Mouse (Mus musculus) cerebral cortex, adult 2 months (tissue): Measurements from ENCODE around the gene Cdkal1.

Experiments used
- WGBS: fragments of 180-500 bp; shearing (Covaris S2); methylation state at CpG from one replicate; pipeline ENCODE4 v1.1.7; 2018; 5-methylcytosine and 5-hydroxymethylcytosine counted together

Cdkal1 gene

DNA sequence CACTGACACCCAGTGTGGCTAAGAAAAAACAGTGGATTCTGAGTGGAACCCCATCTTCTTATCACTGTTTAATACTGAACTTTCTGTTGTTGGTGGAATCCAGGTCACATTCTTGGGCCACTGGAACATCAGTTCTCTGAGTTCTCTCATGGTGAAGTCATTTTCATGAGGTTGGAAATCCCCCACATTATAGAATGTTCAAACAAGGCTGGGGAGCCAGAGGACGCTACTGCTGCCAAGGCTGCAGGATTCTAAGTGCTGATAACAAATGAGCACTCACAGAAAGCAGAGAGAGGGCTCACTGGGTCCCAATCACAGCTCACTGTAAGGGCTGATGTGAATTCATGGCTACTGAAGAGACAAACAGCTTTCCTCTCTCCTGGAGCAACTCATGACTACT, 280.7 kb downstream of the Cdkal1 start:
- WGBS: 61% methylated on average over 1 of the region's 1 CpGs

DNA sequence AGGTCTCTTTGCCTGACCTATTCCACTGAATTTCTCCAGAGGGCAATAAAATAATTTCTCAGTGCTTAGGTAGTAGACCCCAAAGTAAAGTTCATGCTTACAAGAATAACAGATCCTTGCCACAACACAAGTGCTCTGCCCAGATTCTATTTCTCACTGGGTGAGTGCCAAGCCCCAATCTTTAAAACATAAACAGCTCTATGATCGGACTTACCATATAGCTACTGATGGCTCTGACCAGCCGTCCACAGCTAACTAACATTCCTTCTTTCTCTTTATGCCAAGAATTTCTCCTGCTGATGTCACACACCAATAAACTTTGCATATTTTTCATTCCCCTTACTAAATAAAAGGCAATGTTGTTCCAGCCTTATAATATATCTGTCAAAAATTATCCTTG, 283.0 kb downstream of the Cdkal1 start:
- 86% methylated on average over 2 of the region's 2 CpGs for WGBS

DNA sequence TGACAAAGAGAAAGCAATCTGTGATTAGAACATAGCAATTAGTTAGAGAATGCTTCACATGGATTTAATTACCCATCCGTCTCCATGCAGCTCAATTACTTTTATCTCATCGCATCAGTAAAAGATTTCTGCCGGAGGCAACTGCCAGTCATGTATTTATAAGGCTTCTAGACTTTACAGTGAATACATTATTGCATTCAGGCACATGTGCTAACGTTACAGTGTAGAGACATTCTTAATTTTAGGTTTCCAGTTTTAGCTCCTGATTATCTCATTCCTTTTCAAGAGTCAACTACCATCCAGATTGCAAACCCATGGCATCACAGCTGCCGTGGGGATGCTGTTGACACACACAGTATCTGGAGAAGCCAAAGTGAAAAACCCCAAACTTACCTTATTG, 289.8 kb downstream of the Cdkal1 start:
- WGBS: 39% methylated on average over 5 of the region's 5 CpGs

DNA sequence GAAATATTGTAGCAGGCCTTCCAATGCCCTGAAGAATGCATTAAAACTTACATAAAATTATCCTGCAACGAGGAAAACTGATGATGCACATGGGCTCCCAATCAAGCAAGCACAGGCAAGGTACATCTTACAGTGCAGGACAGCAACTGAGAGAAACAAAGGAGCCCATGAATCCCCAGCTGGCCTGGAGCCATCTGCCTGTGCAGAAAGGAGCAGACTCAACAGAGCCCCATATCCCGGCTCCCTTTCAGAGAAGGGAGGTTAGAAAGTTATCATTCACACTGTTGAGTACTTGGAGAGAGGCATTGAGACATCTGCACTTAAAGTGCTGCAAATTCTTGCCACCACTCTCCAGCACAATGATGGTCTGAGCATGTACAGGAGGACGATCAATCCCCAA, 296.3 kb downstream of the Cdkal1 start:
- WGBS: 73% methylated on average over 3 of the region's 3 CpGs

DNA sequence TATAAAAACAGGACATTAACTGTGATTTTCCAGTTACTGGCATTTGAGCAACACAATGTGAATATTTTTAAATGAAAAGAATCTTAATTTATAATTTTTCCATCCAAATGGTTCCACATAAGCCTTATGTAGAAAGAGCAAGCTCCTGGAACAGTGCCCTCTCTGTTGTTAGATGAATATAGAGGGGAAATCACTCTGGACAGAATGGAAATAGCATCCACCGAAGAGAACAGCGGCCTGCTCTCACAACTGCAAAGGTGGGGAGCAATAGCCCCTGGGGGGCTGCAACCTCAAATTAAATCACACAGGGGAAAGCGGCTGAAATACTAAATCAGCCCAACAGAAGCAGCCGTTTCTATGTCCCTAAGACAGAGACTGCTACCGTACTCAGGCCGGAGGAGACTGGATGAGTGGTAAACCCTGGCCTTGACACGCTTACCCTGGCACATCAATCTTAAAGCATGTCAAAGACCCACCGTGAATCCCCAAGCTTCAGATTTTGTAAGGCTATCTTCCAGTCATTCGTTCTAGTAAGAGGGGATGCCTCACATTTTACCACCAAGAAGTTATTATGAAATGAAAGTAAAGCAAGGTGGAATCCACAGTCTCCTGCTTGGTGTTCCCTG, 300.2 kb downstream of the Cdkal1 start:
- WGBS: 74% methylated on average over 9 of the region's 9 CpGs

DNA sequence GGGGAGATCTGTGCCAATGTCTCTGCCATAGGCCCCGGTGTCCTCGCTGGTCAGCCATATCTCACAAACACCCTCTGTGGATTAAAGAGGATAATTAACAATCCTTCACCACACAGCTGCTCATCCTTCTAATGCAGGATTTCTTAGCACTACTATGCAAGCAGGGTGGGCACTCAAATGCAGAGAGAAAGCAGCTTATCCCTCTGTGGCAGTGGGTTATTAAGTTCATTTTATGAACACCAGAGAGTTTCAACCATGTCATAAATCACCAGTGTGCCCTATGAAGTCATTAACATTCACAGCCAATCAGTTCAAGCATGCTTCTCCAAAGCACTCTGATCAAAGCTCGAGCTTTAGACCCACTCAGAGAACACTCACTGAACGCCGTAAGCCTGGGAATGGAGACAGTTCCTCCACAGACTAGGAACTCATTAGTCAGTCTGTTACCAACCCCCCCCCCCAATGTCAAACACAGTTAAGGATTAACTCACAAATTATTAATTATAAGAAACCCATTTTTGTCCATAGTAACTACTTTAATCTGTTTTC, 303.1 kb downstream of the Cdkal1 start:
- 88% methylated on average over 5 of the region's 5 CpGs for WGBS

DNA sequence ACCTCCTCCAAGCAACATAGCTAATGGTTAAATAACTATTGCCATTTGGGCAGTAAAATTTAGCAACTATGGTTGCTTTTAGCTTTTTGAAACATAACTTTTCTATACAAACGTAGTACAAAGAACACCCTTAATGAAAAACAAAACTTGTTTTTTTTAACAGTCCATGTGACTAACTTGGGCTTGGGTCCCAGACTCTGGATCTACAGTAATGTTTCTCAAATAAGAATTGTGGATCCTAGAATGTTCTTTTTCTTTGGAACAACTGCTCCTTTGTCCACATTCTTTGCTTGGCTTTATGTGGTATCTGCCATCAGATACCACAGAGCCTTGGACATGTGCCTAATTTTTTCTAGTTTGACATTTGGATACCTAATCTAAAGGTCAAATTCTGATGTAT, 304.6 kb downstream of the Cdkal1 start:
- WGBS: 21% methylated on average over 1 of the region's 1 CpGs

DNA sequence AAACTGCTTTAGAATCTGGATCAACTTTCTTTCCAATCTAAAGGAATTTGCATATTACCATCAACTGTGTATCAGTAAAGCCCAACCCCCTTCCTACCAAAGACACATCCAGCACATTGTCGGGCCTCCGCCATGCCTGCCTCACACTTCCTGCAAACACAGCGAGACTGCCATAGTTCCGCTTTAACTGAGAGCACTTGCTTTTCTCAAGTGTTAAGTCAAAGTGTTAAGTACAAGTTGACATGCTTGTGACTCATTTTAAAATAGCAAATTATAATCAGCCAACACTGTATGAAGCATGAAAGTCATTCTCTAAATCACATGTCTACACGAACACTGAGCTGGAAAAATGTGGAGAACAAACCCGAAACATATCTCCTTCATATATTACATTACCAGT, 305.3 kb downstream of the Cdkal1 start:
- 62% methylated on average over 6 of the region's 6 CpGs for WGBS

DNA sequence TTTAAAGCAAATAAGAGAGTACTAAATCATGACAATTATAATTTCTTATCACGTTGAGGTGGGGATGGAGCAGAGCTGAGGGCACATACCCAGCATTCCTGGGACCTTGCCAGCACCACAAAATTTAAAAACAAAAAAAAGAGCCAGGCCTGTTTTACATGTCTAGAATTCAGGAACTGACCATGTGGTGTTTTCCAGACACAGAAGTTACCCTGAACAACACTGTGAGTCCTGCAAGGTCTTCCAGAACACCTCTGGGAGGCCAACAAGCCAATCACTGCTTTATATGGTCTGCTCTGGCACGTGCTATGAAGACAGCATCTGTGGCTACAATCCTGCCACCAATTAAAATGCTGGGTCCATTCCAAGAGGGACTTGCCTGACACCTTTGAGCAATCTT, 305.7 kb downstream of the Cdkal1 start:
- 52% methylated on average over 2 of the region's 2 CpGs for WGBS

DNA sequence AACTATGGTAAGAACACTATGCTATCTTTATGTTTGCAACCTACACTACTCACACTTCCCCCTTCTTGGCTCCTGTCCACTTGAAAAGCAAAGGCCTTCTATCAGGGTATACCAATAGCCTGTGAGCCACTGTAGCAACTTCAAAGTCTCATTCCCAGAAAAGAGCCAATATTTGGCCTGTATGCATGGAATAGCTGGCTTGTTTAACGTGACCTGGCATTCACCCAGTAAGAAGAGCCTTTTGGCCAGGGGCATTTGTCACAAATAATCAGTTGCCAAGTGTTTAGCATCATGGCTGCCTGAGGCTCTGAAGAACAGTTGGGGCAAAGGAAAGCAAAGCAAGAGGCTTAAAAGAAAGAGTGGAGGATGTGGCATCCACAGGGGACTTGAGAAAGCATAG, 317.6 kb downstream of the Cdkal1 start:
- WGBS: 55% methylated on average over 1 of the region's 1 CpGs

DNA sequence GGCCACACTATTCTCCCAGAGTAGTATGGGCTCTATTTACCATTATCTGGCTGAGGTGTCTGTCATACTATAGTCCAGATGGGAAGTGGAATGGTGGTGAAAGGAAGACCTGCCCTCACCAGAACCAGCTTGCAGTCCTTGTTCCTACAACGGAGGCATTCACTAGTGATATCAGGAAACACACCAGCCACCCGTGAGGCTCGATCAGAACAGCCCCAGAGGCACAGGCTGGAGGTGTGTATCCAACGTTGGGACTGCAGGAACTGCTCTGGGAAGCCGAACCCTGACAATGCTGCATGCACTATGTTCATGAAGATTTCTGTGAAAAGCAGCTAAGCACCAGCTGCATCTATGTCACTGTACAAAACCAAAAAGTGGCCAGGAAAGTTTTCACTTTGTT, 321.9 kb downstream of the Cdkal1 start:
- WGBS: 79% methylated on average over 5 of the region's 5 CpGs

DNA sequence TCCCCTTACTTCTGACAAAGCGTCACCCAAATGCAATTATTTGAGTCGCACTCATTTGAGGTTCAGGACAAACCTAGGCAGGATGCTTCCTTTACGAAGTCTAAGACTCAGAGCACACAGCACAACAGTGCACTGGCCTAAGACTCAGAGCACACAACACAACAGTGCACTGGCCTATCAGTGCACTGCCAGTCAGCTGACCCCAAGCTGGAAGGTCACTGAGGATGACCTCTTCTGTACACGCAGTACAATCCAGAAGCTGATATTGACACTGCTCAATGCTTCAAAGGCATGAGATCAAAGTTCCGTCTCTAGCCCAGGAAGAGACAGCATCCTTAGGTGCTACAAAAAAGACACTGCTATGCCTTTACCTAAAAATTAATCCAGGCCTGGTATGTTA, 327.1 kb downstream of the Cdkal1 start:
- WGBS: 94% methylated on average over 5 of the region's 5 CpGs

DNA sequence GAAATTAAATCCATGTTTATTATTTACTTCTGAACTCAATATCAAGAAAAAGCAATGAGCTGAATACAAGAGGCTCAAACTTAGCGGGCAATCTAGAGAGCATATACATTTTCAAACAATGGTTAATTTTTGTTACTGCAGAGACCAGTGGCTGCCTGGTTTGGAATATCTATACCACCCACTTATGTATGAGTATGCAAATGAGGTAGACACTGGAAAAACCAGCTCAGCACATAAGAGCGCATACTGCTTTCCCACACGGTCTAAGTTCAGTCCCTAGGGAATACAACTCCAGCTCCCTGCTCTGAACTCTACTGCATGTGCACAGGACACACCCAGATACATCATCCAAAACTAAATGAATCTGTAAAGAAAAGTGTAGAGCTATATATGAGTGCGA, 334.2 kb downstream of the Cdkal1 start:
- 81% methylated on average over 4 of the region's 4 CpGs for whole genome bisulfite sequencing

DNA sequence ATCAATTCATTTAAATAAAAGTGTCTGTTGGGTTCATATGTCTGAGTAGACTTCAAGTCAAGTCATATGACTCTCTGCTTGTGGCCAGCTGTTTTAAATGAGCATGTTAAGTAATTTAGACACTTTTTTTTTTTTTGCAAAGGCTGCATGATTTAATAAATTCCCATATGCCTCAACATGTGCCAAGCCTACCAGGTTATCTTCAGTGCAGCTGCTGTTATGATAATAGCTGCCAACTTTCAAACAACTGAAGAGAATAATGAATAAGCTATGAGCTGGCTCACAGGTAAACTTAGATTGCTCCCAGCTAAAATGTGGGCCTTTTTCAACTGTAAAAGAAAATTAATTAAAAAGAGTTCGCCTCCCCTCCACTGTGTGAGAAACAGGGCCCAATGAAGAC, 341.4 kb downstream of the Cdkal1 start:
- WGBS: 95% methylated on average over 1 of the region's 1 CpGs

DNA sequence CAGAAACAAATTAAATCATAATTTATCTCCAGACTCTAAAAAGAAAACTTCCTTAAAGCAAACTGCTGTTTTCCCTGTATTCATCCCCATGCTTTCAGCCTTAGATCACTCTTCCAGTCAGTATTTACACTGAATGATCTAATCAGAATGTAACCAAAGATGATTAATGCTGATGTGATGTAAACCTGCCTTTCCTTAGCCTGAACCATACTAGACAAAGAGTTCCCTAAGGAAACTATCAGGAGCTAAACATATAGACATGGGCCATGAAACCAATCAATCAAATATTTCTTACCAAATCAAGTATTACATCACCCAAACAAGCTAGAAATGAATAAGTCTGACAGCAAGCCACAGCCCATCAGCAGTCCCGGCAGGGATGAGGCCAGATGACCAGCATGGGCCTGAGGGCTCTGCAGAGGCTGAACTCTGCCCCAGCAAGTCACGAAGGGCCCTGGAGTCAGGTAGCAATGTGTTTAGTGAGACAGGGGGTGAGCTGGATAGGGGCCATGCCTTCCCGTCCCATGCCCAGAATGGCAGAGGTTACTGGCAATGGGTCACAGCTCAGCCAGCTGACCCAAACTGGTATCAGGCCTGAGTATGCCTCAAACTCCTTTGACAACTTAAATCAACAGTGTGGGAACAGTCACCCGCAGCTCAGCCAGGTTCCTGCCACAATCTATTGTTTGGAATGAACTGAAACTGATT, 350.5 kb downstream of the Cdkal1 start:
- WGBS: 80% methylated on average over 4 of the region's 4 CpGs

DNA sequence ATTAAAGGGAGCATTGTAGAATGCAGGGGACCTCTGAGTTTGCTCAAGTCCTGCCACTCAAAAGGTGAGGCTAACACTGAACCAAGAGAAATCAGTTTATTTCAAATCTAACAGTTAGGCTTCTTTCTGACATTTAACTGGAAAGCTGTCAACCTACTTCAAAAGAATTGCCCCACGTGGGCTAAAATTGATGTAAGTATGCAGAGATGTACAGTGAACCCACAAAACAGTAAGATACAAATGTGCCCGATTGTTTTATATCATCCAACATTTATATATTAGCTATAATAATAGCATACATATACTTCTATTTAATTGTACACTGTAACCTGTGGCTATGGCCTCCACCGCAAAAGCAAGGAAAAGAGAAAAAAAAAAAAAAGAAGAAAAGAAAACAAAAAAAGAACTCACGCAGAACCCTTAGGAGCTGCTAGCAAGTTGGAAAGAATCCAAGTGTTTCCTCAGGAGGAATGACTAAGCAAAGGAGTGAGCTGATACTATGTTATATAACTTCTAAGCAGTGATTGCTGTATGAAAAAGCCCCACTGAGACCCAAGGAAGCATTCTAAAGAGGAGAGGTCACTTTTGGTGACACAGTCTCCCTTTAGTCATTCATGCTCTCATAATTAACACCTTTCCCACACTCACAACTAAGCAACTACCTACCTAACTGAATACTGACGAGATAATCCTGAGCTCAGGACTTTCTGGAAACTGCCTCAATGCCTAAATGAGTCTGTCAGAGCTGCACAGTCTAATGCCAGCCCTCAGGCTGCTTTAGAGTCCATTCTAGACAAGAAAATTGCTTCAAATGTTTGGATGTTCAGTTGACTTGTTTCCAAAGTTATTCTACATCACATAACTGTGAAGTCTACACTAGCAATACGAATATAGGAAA, 352.1 kb downstream of the Cdkal1 start:
- WGBS: 37% methylated on average over 6 of the region's 6 CpGs

DNA sequence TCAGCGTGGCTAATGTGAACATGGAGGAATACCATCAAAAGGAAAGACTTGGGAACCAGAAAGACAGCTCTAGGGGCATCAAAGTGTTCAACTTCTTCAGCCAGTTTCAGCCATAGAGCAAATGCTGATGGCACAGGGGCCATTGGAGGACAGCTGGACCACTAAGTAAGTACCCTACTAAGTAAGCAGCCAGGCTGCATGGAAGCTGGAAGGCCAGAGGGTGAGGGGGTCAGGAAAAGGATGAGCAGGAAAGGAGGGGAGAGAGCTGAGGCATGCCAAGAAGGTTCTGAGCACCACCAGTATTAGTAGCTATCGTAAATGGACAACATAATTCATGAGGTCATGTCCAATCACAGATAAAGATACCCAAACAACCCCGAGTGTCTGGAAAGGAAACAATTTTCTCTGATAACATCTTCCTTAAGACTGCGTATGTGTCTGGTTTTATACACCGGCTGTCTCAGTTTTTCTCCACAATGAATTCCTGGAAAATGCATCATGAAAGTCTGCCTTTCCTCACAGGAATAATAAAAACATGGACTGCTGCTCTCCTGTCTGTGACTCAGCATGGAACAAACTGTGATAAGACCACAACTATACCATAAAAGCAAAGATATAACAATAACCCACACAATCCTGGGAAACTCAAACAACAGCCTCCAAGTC, 352.9 kb downstream of the Cdkal1 start:
- WGBS: 62% methylated on average over 5 of the region's 5 CpGs

DNA sequence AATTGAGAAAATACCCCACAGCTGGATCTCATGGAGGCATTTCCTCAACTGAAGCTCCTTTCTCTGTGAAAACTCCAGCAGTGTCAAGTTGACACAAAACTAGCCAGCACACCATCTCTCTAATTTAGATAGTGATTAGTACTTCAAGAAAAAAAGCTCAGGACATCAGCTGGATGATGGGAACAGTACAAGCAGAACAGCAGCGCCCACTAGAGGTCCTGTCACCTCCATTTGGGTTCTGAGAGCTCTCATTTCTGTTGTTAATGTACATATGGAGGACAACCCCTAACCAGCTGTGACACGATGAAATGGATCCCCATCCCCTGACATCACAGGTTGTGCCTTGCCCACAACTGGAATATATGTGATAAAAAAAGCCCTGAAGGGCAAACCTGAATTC, 354.3 kb downstream of the Cdkal1 start:
- 81% methylated on average over 2 of the region's 2 CpGs for WGBS

DNA sequence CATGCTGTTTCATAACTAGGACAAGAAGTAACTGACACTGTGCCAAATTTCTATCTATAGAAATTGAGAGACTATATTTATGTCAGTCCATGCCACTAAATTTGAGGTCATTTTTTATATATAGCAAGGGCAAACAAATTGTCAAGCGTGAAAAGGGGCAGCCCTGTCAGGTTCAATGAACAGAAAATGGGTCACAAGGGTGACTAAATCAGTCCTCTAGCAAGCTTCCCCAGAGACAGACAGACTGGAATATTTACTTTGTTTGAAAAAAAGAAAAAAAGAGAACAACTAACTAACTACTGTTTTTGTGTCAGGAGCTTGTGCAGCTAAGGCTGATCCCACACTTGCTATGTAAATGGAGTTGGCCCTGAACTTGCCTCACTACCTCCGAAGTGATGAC, 355.7 kb downstream of the Cdkal1 start:
- 84% methylated on average over 2 of the region's 2 CpGs for WGBS

DNA sequence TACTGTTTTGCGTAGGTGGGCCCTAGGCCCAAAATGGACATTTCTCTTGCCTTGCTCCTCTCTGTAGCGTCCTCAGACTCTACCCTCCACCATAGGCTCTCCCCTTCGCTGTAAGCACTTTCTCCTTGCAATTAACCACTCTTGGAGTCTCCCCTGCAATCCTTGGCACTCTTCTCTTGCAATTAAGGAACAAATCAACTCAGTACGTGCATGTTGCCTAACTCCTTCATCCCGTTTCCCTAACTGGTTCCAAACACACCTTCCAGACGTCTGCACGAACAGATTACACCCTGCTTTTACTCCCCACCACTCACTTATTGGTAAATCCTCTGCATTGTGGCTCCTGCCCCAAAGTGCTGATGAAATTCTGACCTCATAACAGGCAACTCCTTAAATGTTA, 358.2 kb downstream of the Cdkal1 start:
- 58% methylated on average over 7 of the region's 7 CpGs for WGBS

DNA sequence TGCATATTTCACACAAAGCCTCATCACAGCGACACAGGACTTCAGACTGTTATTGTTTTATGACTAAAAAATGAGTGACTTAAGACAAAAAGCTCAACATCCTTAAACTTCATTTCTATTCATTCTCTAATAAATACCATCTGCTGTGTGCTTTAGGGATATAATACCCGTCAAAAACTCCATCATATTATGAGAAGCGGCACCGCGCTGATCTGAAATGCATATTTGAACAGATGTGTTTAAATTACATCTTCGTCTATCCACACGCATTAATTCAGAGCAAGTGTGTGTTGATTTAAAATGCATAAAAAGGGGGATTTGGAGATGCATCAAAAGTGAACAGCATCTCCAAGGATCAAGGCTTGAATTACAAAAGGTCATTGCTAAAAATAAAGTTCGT, 365.1 kb downstream of the Cdkal1 start:
- WGBS: 71% methylated on average over 8 of the region's 8 CpGs

DNA sequence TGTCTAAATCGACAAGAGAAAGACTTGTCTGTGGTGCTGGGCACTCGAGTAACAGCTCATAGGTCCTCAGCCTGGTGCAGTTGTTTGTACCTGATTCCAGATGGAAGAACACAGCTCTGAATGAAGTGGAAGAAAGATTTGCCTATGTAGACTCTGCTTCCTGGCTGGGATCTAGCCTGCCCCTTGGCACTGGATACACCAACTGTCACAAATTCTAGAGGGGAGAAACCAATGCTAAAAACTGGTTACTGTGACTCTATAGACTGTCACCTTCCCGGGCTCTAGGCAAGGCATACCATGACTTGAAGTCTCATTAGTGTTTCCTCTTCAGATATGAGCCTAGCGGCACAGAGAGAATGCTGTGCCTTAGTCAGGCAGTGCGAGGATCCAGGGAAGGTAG, 366.0 kb downstream of the Cdkal1 start:
- WGBS: 88% methylated on average over 5 of the region's 5 CpGs
